Mouse (Mus musculus) erythroblast, embryonic 14.5 days (primary cell): ENCODE data around the gene Mtr. TPM values are rescaled to one million over a fixed set of nuclear protein-coding genes. Genes with fewer than 3 reads are reported as not detected.

Experiments
- H3K27me3 ChIP-seq: 2 replicates; pipeline ENCODE4 v1.6.1; 2012; ENCODE audit warnings: inconsistent platforms; ENCODE audit not compliant: control insufficient read depth
- H3K36me3 ChIP-seq: 2 replicates; pipeline ENCODE4 v1.6.1; 2012; ENCODE audit warnings: mild to moderate bottlenecking, inconsistent platforms; ENCODE audit not compliant: control insufficient read depth
- H3K4me1 ChIP-seq: 2 replicates; pipeline ENCODE4 v1.6.1; 2012; ENCODE audit warnings: inconsistent platforms; ENCODE audit not compliant: control insufficient read depth
- H3K4me3 ChIP-seq: replicated peaks from 2 replicates; pipeline ENCODE3; 2012; ENCODE audit warnings: moderate library complexity, mild to moderate bottlenecking, inconsistent platforms
- H3K9me3 ChIP-seq: 2 replicates; pipeline ENCODE4 v1.6.1; 2012; ENCODE audit warnings: low read length, inconsistent platforms, mixed read lengths; ENCODE audit not compliant: control insufficient read depth
- GATA1 ChIP-seq: IDR thresholded peaks from 2 replicates; pipeline ENCODE4 v1.6.1; 2012; ENCODE audit warnings: low read length, inconsistent platforms, mixed read lengths
- TAL1 ChIP-seq: IDR thresholded peaks from 3 replicates; pipeline ENCODE4 v1.6.1; 2012; ENCODE audit warnings: low read length, inconsistent platforms, mixed read lengths
- polyA plus RNA-seq: library from polyadenylated mRNA; stranded (reverse); fragments of >175 nt; gene quantifications from 2 replicates; pipeline ENCODE4 v1.2.3, GENCODE M21; 2012

Mtr gene
- polyA plus RNA-seq, 1 experiment = 0.55 TPM

DNA sequence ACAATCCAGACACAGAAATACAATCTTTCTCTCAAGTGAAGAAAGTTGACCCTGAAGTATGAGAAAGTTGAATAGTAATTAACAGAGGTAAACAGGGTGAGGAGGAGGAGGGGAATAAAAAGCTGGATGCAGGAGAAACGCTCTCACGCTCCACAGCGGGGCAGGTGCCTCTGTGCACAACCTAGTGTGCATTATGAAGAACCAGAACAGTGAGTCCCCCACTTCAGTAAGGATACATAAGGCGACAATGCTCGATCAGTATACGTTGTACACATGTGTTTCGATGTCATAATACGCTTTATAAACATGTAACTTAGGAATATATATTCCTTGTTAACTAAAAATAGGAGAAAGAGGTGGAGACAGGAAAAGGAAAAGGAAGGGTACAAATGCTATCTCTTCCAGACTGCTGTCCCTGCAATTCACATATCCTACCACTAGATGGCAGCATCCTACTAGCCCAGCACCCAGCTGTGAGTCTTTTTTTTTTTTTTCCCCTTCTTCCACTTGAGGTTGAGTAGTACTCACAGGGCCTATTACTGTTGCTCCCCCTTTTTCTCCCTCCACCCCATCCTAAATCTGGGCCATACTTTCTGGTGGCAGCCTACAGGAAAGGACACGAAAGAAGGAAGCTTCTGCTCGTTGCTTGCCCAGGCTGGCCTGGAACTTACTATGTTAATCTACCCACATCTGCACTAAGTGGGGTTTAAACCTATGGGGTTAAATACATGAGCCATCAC, 47.7 kb downstream of the Mtr start:
- H3K36me3 ChIP-seq = peaks cover 77% of the 10 kb centered on the region
- no peak for TF ChIP-seq GATA1
- TF ChIP-seq TAL1 = no peak
- H3K9me3 ChIP-seq = no peaks in the 10 kb centered on the region
- no peaks in the 10 kb centered on the region for H3K27me3 ChIP-seq
- H3K4me3 ChIP-seq = no peak overlapping the region
- H3K4me1 ChIP-seq = peaks cover 3% of the 10 kb centered on the region

DNA sequence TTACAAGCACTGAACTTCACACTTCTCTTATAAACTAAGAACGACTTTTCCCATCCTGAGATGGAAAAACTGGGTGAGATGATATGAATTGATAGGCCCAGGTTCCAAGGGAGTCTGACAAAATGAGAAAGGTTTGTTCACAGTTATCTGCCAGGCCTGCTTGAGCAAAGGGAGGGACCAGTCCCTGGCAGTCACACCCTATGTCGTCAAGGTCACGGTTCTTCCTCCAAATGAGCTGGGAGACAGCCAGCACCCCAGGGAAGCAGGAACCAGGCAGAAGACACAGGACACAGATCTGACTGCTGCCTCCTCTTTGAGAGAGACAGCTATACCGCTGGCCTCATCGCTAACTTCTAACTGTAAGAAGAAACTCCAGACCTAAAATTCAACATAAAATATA, 57.5 kb downstream of the Mtr start:
- TF ChIP-seq GATA1 = no peak
- no peak for TF ChIP-seq TAL1
- Histone ChIP-seq H3K9me3 (no peaks in the 10 kb centered on the region), H3K27me3 (no peaks in the 10 kb centered on the region), H3K36me3 (peaks cover 78% of the 10 kb centered on the region), H3K4me3 (no peak overlapping the region), H3K4me1 (peaks cover 2% of the 10 kb centered on the region; the same call in 1 of the 2 replicates)

DNA sequence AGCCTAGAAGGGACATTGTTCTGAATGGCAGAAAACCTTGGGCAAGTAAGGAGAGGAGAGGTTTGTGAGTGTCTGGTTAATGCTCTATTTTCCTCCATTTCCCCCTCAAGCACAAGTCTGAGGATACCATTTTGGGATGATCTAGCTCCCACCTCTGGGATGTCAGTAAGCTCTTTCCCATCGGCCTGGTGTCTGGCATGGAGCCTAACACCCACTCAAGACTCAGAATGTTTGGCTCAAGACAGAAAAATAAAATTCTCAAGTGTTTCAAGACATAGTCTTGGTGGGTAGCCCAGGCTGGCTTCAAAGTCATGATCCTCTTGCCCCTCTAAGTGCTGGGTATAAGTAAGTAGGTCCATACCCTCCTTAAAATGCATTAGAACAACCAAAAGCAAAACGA, 59.4 kb downstream of the Mtr start:
- peaks cover 2% of the 10 kb centered on the region; the same call in 1 of the 2 replicates for H3K4me1 ChIP-seq
- H3K36me3 ChIP-seq = peaks cover 79% of the 10 kb centered on the region
- H3K27me3 ChIP-seq = no peaks in the 10 kb centered on the region
- TF ChIP-seq GATA1 (no peak), TAL1 (no peak)
- no peak overlapping the region for H3K4me3 ChIP-seq
- H3K9me3 ChIP-seq = no peaks in the 10 kb centered on the region

DNA sequence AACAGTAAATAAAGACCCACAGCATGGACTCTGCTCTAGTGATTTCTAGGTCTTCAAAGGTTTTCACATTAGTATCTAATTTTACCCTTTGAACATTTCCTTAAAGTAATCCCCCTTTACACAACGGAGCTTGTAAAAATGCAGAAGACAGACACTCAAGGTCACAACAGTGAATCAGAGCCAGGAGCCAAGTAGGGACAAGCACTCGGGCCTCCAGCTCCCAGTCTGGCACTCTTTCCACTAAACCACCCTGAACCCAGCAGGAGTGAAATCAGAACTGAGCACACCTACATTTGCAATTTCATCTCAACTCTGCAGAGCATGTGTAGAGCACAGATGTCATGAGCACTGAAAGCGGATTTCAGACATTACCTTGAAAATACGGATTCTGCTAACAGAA, 61.1 kb downstream of the Mtr start:
- Histone ChIP-seq H3K27me3 (no peaks in the 10 kb centered on the region), H3K36me3 (peaks cover 91% of the 10 kb centered on the region), H3K4me3 (no peak overlapping the region), H3K9me3 (no peaks in the 10 kb centered on the region), H3K4me1 (peaks cover 2% of the 10 kb centered on the region; the same call in 1 of the 2 replicates)
- TF ChIP-seq GATA1 (no peak), TAL1 (no peak)

DNA sequence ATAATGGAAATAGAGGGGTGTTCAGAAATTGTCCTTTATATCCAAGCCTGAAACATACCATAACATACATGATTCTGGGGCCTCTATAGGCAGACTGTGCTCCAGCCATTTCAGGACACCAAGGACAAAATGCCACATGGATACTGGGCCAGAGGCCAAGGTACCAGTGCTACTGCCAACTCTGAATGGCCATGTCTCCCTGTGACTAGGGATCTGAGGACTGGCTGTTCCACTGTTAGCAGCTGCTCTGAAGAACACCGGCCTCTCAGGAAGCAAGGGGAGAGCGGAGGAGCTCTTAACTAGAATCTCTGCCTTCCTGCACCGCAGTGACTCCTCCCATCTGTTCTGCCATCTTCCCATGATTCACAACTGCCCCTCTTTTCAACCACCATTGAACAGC, 61.9 kb downstream of the Mtr start:
- Histone ChIP-seq H3K4me3 (no peak overlapping the region), H3K36me3 (peaks cover 88% of the 10 kb centered on the region), H3K27me3 (no peaks in the 10 kb centered on the region), H3K4me1 (peaks cover 2% of the 10 kb centered on the region; the same call in 1 of the 2 replicates), H3K9me3 (no peaks in the 10 kb centered on the region)
- no peak for TF ChIP-seq TAL1
- TF ChIP-seq GATA1 = no peak

DNA sequence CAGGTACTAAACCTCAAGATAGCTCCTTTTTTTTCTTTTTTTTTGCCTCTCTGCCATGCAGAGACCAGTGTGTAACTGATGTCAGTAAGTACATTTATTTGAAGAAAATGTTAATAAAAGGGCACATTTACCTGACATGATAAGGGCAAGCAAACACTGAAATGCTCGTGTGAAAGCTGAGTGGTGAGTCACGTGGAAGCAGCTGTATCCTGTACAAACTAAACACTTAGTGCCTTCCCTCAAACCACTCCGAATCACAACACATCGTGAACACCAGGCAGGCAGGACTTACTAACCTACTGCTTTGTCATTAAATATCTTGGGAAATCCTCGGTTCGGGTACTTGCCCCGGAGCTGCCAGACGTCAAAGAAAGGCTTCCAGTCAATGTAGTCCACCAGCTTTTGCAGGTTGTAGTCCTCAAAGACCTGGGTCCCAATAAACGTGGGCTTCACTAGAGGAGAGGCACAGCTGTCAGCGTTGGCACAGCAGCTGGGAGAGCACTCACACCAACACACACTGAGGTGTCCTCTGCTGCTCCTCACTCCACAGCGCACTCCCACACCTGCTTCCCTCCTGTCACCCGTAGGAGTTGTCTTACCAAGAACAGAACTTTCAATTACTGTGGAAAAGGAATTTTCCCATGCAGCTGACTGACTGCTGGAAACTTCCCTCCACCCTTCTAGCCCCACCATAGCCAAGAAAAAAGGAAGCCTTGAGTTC, 62.8 kb downstream of the Mtr start:
- peaks cover 86% of the 10 kb centered on the region for H3K36me3 ChIP-seq

DNA sequence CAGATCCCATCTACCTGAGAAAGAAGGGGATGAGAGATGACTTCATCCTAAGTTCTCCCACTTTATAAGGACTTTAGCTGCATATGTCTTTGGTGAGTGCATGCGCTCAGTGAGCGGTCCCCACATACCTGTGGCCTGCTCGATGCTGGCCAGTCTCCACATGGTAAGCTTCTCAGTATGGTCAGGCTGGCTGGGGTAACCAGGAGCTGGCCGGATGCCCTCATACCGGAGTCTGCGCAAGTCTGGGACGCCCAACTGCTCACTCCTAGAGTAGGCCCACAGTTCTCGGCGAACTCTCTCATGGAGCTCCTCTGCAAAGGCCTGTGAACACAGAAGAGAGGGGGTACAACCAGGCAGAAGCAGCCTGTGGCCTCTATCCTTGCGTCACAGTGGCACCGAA, 68.7 kb downstream of the Mtr start:
- no peak overlapping the region for H3K4me3 ChIP-seq
- H3K27me3 ChIP-seq = no peaks in the 10 kb centered on the region
- TF ChIP-seq TAL1 = no peak
- no peaks in the 10 kb centered on the region for H3K4me1 ChIP-seq
- peaks cover 77% of the 10 kb centered on the region for H3K36me3 ChIP-seq
- H3K9me3 ChIP-seq = no peaks in the 10 kb centered on the region

More for the DNA sequence above, 62.8 kb downstream of the Mtr start:
- Histone ChIP-seq H3K27me3 (no peaks in the 10 kb centered on the region), H3K4me1 (no peaks in the 10 kb centered on the region), H3K9me3 (no peaks in the 10 kb centered on the region), H3K4me3 (no peak overlapping the region)
- TF ChIP-seq TAL1 (no peak), GATA1 (no peak)

DNA sequence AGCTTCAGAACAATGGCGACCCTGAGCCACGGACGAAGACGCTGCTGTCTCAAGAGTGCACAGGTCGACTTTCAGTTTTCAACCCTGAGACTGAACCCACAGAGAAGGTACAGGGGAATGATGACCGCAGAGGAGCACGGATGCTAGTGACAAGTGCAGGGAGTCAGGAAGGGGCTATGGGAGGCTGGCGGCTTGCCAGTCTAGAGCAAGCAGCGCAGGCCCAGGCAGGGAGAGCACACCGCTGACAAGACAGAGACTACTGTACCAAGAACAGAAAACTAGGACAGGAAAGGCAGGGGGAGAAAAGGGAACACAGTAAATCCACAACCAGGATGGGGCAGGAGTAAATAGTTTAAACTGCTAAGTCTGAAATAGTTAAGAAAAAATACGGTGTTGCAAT, 69.1 kb downstream of the Mtr start:
- Histone ChIP-seq H3K27me3 (no peaks in the 10 kb centered on the region), H3K4me1 (no peaks in the 10 kb centered on the region), H3K4me3 (no peak overlapping the region), H3K9me3 (no peaks in the 10 kb centered on the region), H3K36me3 (peaks cover 74% of the 10 kb centered on the region)
- TF ChIP-seq GATA1 (no peak), TAL1 (no peak)

DNA sequence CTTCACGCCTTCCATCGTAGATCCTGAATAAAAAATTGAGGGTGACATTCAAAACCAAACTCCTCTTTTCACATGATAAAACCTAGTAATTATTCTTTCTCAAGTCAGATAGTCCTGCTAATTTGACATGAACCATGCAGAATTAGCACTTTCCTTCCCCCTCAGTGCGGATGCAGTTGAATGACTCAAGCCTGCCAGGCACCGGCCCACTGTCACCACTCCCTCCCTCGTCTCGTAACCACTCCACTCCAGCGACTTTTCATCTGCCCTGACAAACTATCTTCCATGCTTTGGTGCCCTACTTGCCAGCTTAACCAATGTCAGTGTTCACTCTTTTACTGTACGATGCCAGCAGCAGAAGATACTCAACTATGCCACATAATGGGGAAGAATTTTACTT, 78.4 kb downstream of the Mtr start:
- Histone ChIP-seq H3K27me3 (no peaks in the 10 kb centered on the region), H3K36me3 (peaks cover 8% of the 10 kb centered on the region), H3K4me3 (no peak overlapping the region), H3K4me1 (no peaks in the 10 kb centered on the region), H3K9me3 (no peaks in the 10 kb centered on the region)
- TF ChIP-seq TAL1 = no peak
- no peak for TF ChIP-seq GATA1

DNA sequence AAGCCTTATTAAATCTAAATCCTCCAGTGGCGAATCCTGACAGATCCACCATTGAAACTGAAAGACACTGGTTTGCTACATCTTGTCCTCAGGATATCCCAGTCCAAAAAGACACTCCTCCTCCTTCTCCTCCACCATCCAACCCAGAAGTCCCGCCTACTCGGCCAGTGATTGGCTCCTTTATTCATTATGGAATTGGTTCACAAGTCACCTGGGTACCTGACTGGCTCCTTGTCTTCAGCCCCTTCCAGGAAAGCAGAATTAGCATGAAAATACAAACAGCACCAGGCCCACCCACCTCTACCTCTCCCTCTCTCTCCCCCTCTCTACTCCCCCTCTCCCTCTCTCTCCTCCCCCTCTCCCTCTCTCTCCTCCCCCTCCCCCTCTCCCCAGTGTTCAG, 81.2 kb downstream of the Mtr start:
- Histone ChIP-seq H3K27me3 (no peaks in the 10 kb centered on the region), H3K4me1 (no peaks in the 10 kb centered on the region), H3K9me3 (no peaks in the 10 kb centered on the region), H3K36me3 (no peaks in the 10 kb centered on the region), H3K4me3 (no peak overlapping the region)
- TF ChIP-seq TAL1 (no peak), GATA1 (no peak)
